Mouse (Mus musculus): ENCODE measurements around the gene Rnf103.

Rnf103 gene

GRCm38 (mm10) chr6:71492756-71493674 is 679 bp upstream of the Rnf103 start:
- DNase-seq: peak; percentile 17 to 29

GRCm38 (mm10) chr6:71494341-71495020 is 787 bp downstream of the Rnf103 start:
- peak; percentile 36 to 71 for DNase-seq

- DNase-seq: no peak
These were observed 6.9 kb downstream of the Rnf103 start for GRCm38 (mm10) chr6:71500575-71500974.

- DNase-seq: no peak
These were observed 9.3 kb downstream of the Rnf103 start for GRCm38 (mm10) chr6:71503001-71503400.

- DNase-seq: no peak
These were observed 10.0 kb downstream of the Rnf103 start for GRCm38 (mm10) chr6:71503670-71504069.

- no peak for DNase-seq
These were observed 10.4 kb downstream of the Rnf103 start for GRCm38 (mm10) chr6:71504091-71504490.

GRCm38 (mm10) chr6:71505671-71506070 is 12.0 kb downstream of the Rnf103 start:
- no peak for DNase-seq

GRCm38 (mm10) chr6:71519476-71519875 is 25.8 kb downstream of the Rnf103 start:
- DNase-seq: no peak

GRCm38 (mm10) chr6:71525556-71525955 is 31.9 kb downstream of the Rnf103 start:
- no peak for DNase-seq

- DNase-seq: no peak
These were observed 33.4 kb downstream of the Rnf103 start for GRCm38 (mm10) chr6:71527056-71527455.

- DNase-seq: no peak
These were observed 34.1 kb downstream of the Rnf103 start for GRCm38 (mm10) chr6:71527826-71528225.

GRCm38 (mm10) chr6:71530176-71530575 is 36.5 kb downstream of the Rnf103 start:
- DNase-seq: no peak

GRCm38 (mm10) chr6:71537286-71537685 is 43.6 kb downstream of the Rnf103 start:
- DNase-seq: peak in 1 of 2 experiments; percentile 13

GRCm38 (mm10) chr6:71543686-71544499 is 50.2 kb downstream of the Rnf103 start, which contains the start of gene Chmp3:
Gene Chmp3, plus strand, starts transcription at chr6:71543797.
- DNase-seq: peak; percentile 97 to 98

GRCm38 (mm10) chr6:71555507-71555951 is 61.8 kb downstream of the Rnf103 start:
- DNase-seq: no peak

- DNase-seq: peak; percentile 22 to 29
These were observed 63.1 kb downstream of the Rnf103 start for GRCm38 (mm10) chr6:71556826-71557225.
